Mouse (Mus musculus) forebrain, embryonic 14.5 days (tissue): Measurements from ENCODE around the gene Gm3893. TPM values are rescaled to one million over a fixed set of nuclear protein-coding genes. Genes with fewer than 3 reads are reported as not detected.
"Not testable (repeated sequence)": the region's sequence is repeated elsewhere in the genome, so short reads cannot be mapped to it uniquely, and the experiment has no call there.

Experiments used
- ATAC-seq: fragments of 200-750 bp; cut with Nextera tagmentation; 2 replicates; pipeline ENCODE4 v1.8.0; 2017; ENCODE audit warnings: mild to moderate bottlenecking, moderate library complexity
- DNase-seq: peaks from one replicate; pipeline ENCODE4 v3.0.0-alpha.2; 2015; ENCODE audit warnings: low spot score
- H3K27ac ChIP-seq: fragments of 300-500 bp; sonication (generic); 2 replicates; pipeline ENCODE4 v1.5.1; 2014; ENCODE audit warnings: low read depth, mild to moderate bottlenecking, control low read depth, low read length, moderate library complexity
- H3K27me3 ChIP-seq: fragments of 300-500 bp; sonication (generic); replicated peaks from 2 replicates; pipeline ENCODE4 v1.6.1; 2014; ENCODE audit warnings: low read length, control low read depth, mixed read lengths; ENCODE audit not compliant: control insufficient read depth, insufficient read depth
- H3K36me3 ChIP-seq: fragments of 300-500 bp; sonication (generic); 2 replicates; pipeline ENCODE4 v1.6.1; 2014; ENCODE audit warnings: low read length, control low read depth; ENCODE audit not compliant: control insufficient read depth, insufficient read depth
- H3K4me1 ChIP-seq: fragments of 300-500 bp; sonication (generic); 2 replicates; pipeline ENCODE4 v1.6.1; 2014; ENCODE audit warnings: antibody characterized with exemption, low read length, control low read depth; ENCODE audit not compliant: control insufficient read depth, insufficient read depth
- H3K4me2 ChIP-seq: fragments of 300-500 bp; sonication (generic); 2 replicates; pipeline ENCODE4 v1.6.1; 2014; ENCODE audit warnings: mild to moderate bottlenecking, control low read depth, low read length
- H3K4me3 ChIP-seq: fragments of 300-500 bp; sonication (generic); 2 replicates; pipeline ENCODE4 v1.5.1; 2014; ENCODE audit warnings: low read depth, low read length, control low read depth
- H3K9ac ChIP-seq: fragments of 300-500 bp; sonication (generic); 2 replicates; pipeline ENCODE4 v1.6.1; 2014; ENCODE audit warnings: mild to moderate bottlenecking, low read length, control low read depth, moderate library complexity
- H3K9me3 ChIP-seq: fragments of 300-500 bp; sonication (generic); replicated peaks from 2 replicates; pipeline ENCODE4 v1.6.1; 2016; ENCODE audit warnings: low read length, control low read depth, mixed read lengths; ENCODE audit not compliant: control insufficient read depth
- WGBS: fragments of 180-500 bp; shearing (Covaris S2); extraction: QIAGEN DNeasy Blood & Tissue Kit; methylation state at CpG from one replicate; pipeline ENCODE4 v1.1.7; 2014; 5-methylcytosine and 5-hydroxymethylcytosine counted together
- polyA plus RNA-seq: library from polyadenylated mRNA; unstranded; fragments of >200 nt; fragmentation: Nextera tagmentation; extraction: Ambion mirVana; gene quantifications from 2 replicates; pipeline ENCODE4 v1.2.1, GENCODE M21; 2014

The Gm3893 gene
- not detected in 2 replicates for polyA plus RNA-seq

- not testable (repeated sequence) for ATAC-seq, H3K4me1 ChIP-seq, H3K4me3 ChIP-seq, H3K4me2 ChIP-seq, H3K27me3 ChIP-seq, H3K36me3 ChIP-seq, H3K27ac ChIP-seq, H3K9ac ChIP-seq, H3K9me3 ChIP-seq, DNase-seq
- WGBS: no CpG with 5 or more reads among the region's 2 CpGs
These were observed at the start of gene Gm3893 for GRCm38 (mm10) chr4:42090907-42091306. Gm3893 (plus strand) TSS chr4:42091207.

DNA sequence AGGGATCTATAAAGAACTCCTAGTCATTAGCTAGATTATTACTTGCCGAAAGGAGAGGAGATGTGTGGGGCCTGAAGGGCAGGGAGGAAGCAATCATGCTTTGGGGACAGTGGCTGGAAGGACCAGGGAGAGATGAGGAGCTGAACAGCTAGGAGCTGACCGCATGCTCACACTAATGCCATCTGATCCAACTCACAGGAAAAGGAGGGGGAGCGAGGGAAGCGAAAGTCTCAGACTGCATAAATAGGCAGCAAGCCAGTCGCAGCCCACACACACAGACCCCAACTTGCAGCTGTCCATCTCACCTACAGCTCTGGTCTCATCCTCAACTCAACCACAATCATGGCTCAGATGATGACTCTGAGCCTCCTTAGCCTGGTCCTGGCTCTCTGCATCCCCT lies 23.5 kb downstream of the Gm3893 start, which contains the start of gene Gm13304:
Gene Gm13304 (plus strand): TSS at position 301 of the 400 bp plus-strand sequence.
- H3K36me3 ChIP-seq, ATAC-seq, H3K4me2 ChIP-seq, H3K4me1 ChIP-seq, H3K9ac ChIP-seq, H3K27ac ChIP-seq, H3K9me3 ChIP-seq, DNase-seq, H3K4me3 ChIP-seq, H3K27me3 ChIP-seq: not testable (repeated sequence)
- no CpG with 5 or more reads among the region's 5 CpGs for WGBS

Other genes with a start within 250 kb of the Gm3893 start
- gene Gm21541, start 187.6 kb upstream of the Gm3893 start, polyA plus RNA-seq: not detected in 2 replicates
- gene Gm20878, start 149.6 kb upstream of the Gm3893 start, polyA plus RNA-seq: 4.6 and 4.9 TPM in 2 replicates
- 0.74 and 0.93 TPM in 2 replicates for gene Fam205a4, start 125.1 kb upstream of the Gm3893 start, polyA plus RNA-seq
- 0.17 and 0.42 TPM in 2 replicates for gene Gm21093, start 56.5 kb upstream of the Gm3893 start, polyA plus RNA-seq
- gene Gm13304, start 23.6 kb downstream of the Gm3893 start, polyA plus RNA-seq: 0.42 TPM in 1 of 2 replicates, not detected in the other
- 1.6 TPM in 1 of 2 replicates, not detected in the other for gene Gm13306, start 62.2 kb downstream of the Gm3893 start, polyA plus RNA-seq
- gene Gm13305, start 77.4 kb downstream of the Gm3893 start, polyA plus RNA-seq: not detected in 2 replicates
- gene Gm10600, start 149.4 kb downstream of the Gm3893 start, polyA plus RNA-seq: not detected in 2 replicates
- not detected in 2 replicates for gene Ccl21b, start 164.6 kb downstream of the Gm3893 start, polyA plus RNA-seq
- not detected in 2 replicates for gene Gm21953, start 203.1 kb downstream of the Gm3893 start, polyA plus RNA-seq
- not detected in 2 replicates for gene Fam205a3, start 227.1 kb downstream of the Gm3893 start, polyA plus RNA-seq